ENCODE assay signal across 10 mouse cellular contexts in the genomic region with DNA sequence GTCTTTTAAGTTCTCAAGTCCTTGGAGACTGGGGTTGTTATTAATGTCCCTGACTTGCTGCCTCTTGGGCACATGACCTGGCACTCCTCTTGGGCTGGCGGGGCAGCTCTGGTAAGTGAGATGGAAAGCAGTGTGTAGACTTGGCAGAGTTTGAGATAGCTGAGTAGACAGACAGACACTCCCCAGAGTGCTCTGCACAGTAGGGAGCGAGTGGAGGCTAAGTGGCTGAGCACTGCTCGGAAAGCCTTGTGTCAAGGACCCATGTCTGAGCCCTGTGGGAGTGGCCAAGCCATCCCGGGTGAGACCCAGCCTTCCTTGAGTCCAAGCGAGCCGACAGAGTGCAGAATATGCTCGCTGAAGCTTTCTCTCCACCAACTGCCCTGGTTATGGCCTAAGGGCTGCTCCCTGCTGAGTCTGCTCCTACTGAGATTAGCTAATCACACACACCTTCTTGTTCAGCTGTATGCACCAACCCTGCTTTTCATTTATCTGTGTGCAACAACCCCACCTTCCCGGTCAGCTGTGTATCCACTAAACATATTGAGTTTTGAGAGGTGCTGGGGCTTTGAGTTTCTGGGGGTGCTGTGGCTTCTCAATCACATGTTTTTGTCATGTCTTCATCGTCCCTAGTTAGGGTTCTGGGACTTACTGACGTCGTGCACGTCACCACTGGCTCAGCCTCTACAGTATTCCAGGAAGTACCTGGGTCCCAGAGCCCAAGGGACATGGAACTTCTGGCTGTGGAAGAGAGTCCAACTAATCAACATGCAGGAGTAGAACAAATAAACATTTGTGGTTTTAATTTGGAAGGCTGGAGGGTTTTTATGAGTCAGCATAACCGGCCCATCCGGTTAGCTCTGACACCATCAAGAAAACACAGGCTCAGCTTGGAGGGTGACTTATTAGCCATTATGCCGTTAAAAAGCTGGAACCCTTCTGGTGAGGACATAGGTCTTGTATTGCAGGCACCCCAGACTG. TPM values are rescaled to one million over a fixed set of nuclear protein-coding genes. Genes with fewer than 3 reads are reported as not detected.
DNase-seq lines count a peak whose midpoint lies in the region; ATAC-seq lines count a peak whose summit lies in the region.
"Had no signal": no experiment of that assay in that cellular context is flagged by ENCODE, and none has a peak within 500 bp of the region (broad histone marks: within the 10 kb centered on the region; RNA-seq: fewer than 3 reads in every experiment).

No protein-coding gene starts in this region.

- H3K36me3 ChIP-seq in forebrain, embryonic 10.5 days (replicated peaks), result no peaks in the 10 kb centered on the region
- H3K36me3 ChIP-seq in forebrain, embryonic 16.5 days (ENCODE audit: control insufficient read depth, insufficient read depth), result no peaks in the 10 kb centered on the region
- H3K36me3 ChIP-seq in intestine, embryonic 16.5 days (ENCODE audit: control insufficient read depth, insufficient read depth, low read length), result no peaks in the 10 kb centered on the region
- H3K36me3 ChIP-seq in lung, embryonic 16.5 days (ENCODE audit: control insufficient read depth, insufficient read depth, low read length), result no peaks in the 10 kb centered on the region

- H3K27me3 ChIP-seq in forebrain, embryonic 10.5 days (ENCODE audit: poor library complexity, severe bottlenecking), result no peaks in the 10 kb centered on the region
- H3K27me3 ChIP-seq in forebrain, embryonic 16.5 days (replicated peaks; ENCODE audit: control insufficient read depth, insufficient read depth, low read length), result no peaks in the 10 kb centered on the region
- no peaks in the 10 kb centered on the region for H3K27me3 ChIP-seq in intestine, embryonic 16.5 days (replicated peaks; ENCODE audit: control insufficient read depth, insufficient read depth, low read length)
- no peaks in the 10 kb centered on the region for H3K27me3 ChIP-seq in lung, embryonic 16.5 days (ENCODE audit: control insufficient read depth, insufficient read depth, low read depth, low read length)

- no peak overlapping the region for H3K4me2 ChIP-seq in forebrain, embryonic 16.5 days (ENCODE audit: low read length)
- H3K4me2 ChIP-seq in intestine, embryonic 16.5 days (ENCODE audit: low read depth, low read length), result no peak overlapping the region
- H3K4me2 ChIP-seq in lung, embryonic 16.5 days (ENCODE audit: low read depth, low read length), result no peak overlapping the region

- 0 out of 2 replicates have a peak overlapping the region, but pooled peaks have one; percentile 26 for H3K27ac ChIP-seq in forebrain, embryonic 10.5 days
- H3K27ac ChIP-seq in forebrain, embryonic 16.5 days (ENCODE audit: low read length), result no peak overlapping the region
- H3K27ac ChIP-seq in intestine, embryonic 16.5 days (ENCODE audit: low read length), result peak overlapping the region; percentile 67
- no peak overlapping the region for H3K27ac ChIP-seq in lung, embryonic 16.5 days (ENCODE audit: low read length)

- H3K9me3 ChIP-seq in forebrain, embryonic 10.5 days, result no peaks in the 10 kb centered on the region
- no peaks in the 10 kb centered on the region for H3K9me3 ChIP-seq in forebrain, embryonic 16.5 days (ENCODE audit: control insufficient read depth, low read length)
- no peaks in the 10 kb centered on the region for H3K9me3 ChIP-seq in intestine, embryonic 16.5 days (ENCODE audit: control insufficient read depth, low read length)
- no peaks in the 10 kb centered on the region for H3K9me3 ChIP-seq in lung, embryonic 16.5 days (ENCODE audit: control insufficient read depth, low read length)

- WGBS in forebrain, embryonic 10.5 days, result 72% methylated on average over 15 of the region's 15 CpGs
- 73% methylated on average over 15 of the region's 15 CpGs for WGBS in forebrain, embryonic 16.5 days
- 67% methylated on average over 15 of the region's 15 CpGs for WGBS in intestine, embryonic 16.5 days
- 47% methylated on average over 15 of the region's 15 CpGs for WGBS in lung, embryonic 16.5 days

- H3K4me3 ChIP-seq in forebrain, embryonic 10.5 days, result no peak overlapping the region
- no peak overlapping the region for H3K4me3 ChIP-seq in forebrain, embryonic 16.5 days (replicated peaks; ENCODE audit: low read length)
- H3K4me3 ChIP-seq in intestine, embryonic 16.5 days (ENCODE audit: low read length), result no peak overlapping the region
- H3K4me3 ChIP-seq in lung, embryonic 16.5 days (ENCODE audit: low read length), result no peak overlapping the region

- no peak for ATAC-seq in forebrain, embryonic 16.5 days
- peak; percentile 73 for ATAC-seq in intestine, embryonic 16.5 days
- peak; percentile 71 for ATAC-seq in lung, embryonic 16.5 days (ENCODE audit: low read depth)
- no peak for ATAC-seq in monocyte, adult 5-6 weeks (replicated peaks; ENCODE audit: insufficient number of reproducible peaks, low FRiP score, low TSS enrichment, poor library complexity, severe bottlenecking)

- peaks cover 29% of the 10 kb centered on the region for H3K4me1 ChIP-seq in forebrain, embryonic 10.5 days
- H3K4me1 ChIP-seq in forebrain, embryonic 16.5 days (replicated peaks; ENCODE audit: control insufficient read depth, insufficient read depth, low read length), result no peaks in the 10 kb centered on the region
- peaks cover 16% of the 10 kb centered on the region; the same call in 1 of the 2 replicates for H3K4me1 ChIP-seq in intestine, embryonic 16.5 days (ENCODE audit: control insufficient read depth, insufficient read depth, low read length)
- H3K4me1 ChIP-seq in lung, embryonic 16.5 days (replicated peaks; ENCODE audit: control insufficient read depth, insufficient read depth, low read length), result peaks cover 3% of the 10 kb centered on the region; the same call in 1 of the 2 replicates

- no peak overlapping the region for H3K9ac ChIP-seq in forebrain, embryonic 16.5 days (replicated peaks; ENCODE audit: low read depth, low read length)
- H3K9ac ChIP-seq in intestine, embryonic 16.5 days (ENCODE audit: low read depth, low read length), result no peak overlapping the region
- no peak overlapping the region for H3K9ac ChIP-seq in lung, embryonic 16.5 days (ENCODE audit: low read length)

- no peak for DNase-seq in forebrain, embryonic 10.5 days (ENCODE audit: extremely low spot score, low spot score)
- DNase-seq in adrenal gland, postnatal 14 days, result peak; percentile 69
- no peak for DNase-seq in B cell, adult 2 months
- DNase-seq in thymus, postnatal 25 days, result no peak

RNA-seq across cellular contexts. Expression of a gene that starts 16.0 kb away (rescaled TPM):
- polyA plus RNA-seq in forebrain, embryonic 10.5 days (2016; fragmentation: Nextera tagmentation; extraction: Ambion mirVana), result 8.9 and 11.1 TPM in 2 replicates
- polyA plus RNA-seq in forebrain, embryonic 16.5 days (2015; fragmentation: Nextera tagmentation; extraction: Ambion mirVana), result 15.1 and 23.8 TPM in 2 replicates
- 16.2 and 19.2 TPM in 2 replicates for total RNA-seq in adrenal gland, postnatal 14 days (2021)
- polyA plus RNA-seq in intestine, embryonic 16.5 days (2015; fragmentation: Nextera tagmentation; extraction: Ambion mirVana), result 34.7 and 47.2 TPM in 2 replicates
- polyA plus RNA-seq in lung, embryonic 16.5 days (2015; fragmentation: Nextera tagmentation; extraction: Ambion mirVana), result 7.7 and 9.3 TPM in 2 replicates
- not detected in 3 replicates for total RNA-seq in monocyte, adult 5-6 weeks (2017)
- total RNA-seq: neutrophil, adult 5-6 weeks had no signal

RNA-seq across cellular contexts. Expression of a gene that starts 22.4 kb away (rescaled TPM):
- polyA plus RNA-seq in forebrain, embryonic 10.5 days (2016; fragmentation: Nextera tagmentation; extraction: Ambion mirVana), result not detected in 2 replicates
- 0.77 TPM in 1 of 2 replicates, not detected in the other for polyA plus RNA-seq in forebrain, embryonic 16.5 days (2015; fragmentation: Nextera tagmentation; extraction: Ambion mirVana)
- total RNA-seq in adrenal gland, postnatal 14 days (2021), result 1.1 TPM in 1 of 2 replicates, not detected in the other
- polyA plus RNA-seq in intestine, embryonic 16.5 days (2015; fragmentation: Nextera tagmentation; extraction: Ambion mirVana), result 0.29 and 1.3 TPM in 2 replicates
- polyA plus RNA-seq in lung, embryonic 16.5 days (2015; fragmentation: Nextera tagmentation; extraction: Ambion mirVana), result 0.62 TPM in 1 of 2 replicates, not detected in the other
- not detected in 3 replicates for total RNA-seq in monocyte, adult 5-6 weeks (2017)
- total RNA-seq: heart, postnatal 10 days; neutrophil, adult 5-6 weeks had no signal

RNA-seq across cellular contexts. Expression of a gene that starts 42.4 kb away (rescaled TPM):
- not detected in 2 replicates for polyA plus RNA-seq in forebrain, embryonic 10.5 days (2016; fragmentation: Nextera tagmentation; extraction: Ambion mirVana)
- not detected in 2 replicates for polyA plus RNA-seq in forebrain, embryonic 16.5 days (2015; fragmentation: Nextera tagmentation; extraction: Ambion mirVana)
- total RNA-seq in adrenal gland, postnatal 14 days (2021), result 0.37 and 2.3 TPM in 2 replicates
- polyA plus RNA-seq in intestine, embryonic 16.5 days (2015; fragmentation: Nextera tagmentation; extraction: Ambion mirVana), result 0.10 TPM in 1 of 2 replicates, not detected in the other
- not detected in 2 replicates for polyA plus RNA-seq in lung, embryonic 16.5 days (2015; fragmentation: Nextera tagmentation; extraction: Ambion mirVana)
- total RNA-seq in monocyte, adult 5-6 weeks (2017), result 0.11 to 0.87 TPM (median 0.57 TPM) in 3 replicates
- total RNA-seq: heart, postnatal 10 days; neutrophil, adult 5-6 weeks had no signal

RNA-seq across cellular contexts. Expression of a gene that starts 50.3 kb away (rescaled TPM):
- 51.1 and 56.6 TPM in 2 replicates for polyA plus RNA-seq in forebrain, embryonic 10.5 days (2016; fragmentation: Nextera tagmentation; extraction: Ambion mirVana)
- 56.8 and 60.7 TPM in 2 replicates for polyA plus RNA-seq in forebrain, embryonic 16.5 days (2015; fragmentation: Nextera tagmentation; extraction: Ambion mirVana)
- 269 and 282 TPM in 2 replicates for total RNA-seq in adrenal gland, postnatal 14 days (2021)
- 142 and 145 TPM in 2 replicates for polyA plus RNA-seq in intestine, embryonic 16.5 days (2015; fragmentation: Nextera tagmentation; extraction: Ambion mirVana)
- polyA plus RNA-seq in lung, embryonic 16.5 days (2015; fragmentation: Nextera tagmentation; extraction: Ambion mirVana), result 69.1 and 69.7 TPM in 2 replicates
- 23.0 to 27.5 TPM (median 25.1 TPM) in 3 replicates for total RNA-seq in monocyte, adult 5-6 weeks (2017)

RNA-seq across cellular contexts. Expression of a gene that starts 50.3 kb away (rescaled TPM):
- 178 and 180 TPM in 2 replicates for polyA plus RNA-seq in forebrain, embryonic 10.5 days (2016; fragmentation: Nextera tagmentation; extraction: Ambion mirVana)
- polyA plus RNA-seq in forebrain, embryonic 16.5 days (2015; fragmentation: Nextera tagmentation; extraction: Ambion mirVana), result 119 and 148 TPM in 2 replicates
- total RNA-seq in adrenal gland, postnatal 14 days (2021), result 107 and 122 TPM in 2 replicates
- 79.1 and 90.1 TPM in 2 replicates for polyA plus RNA-seq in intestine, embryonic 16.5 days (2015; fragmentation: Nextera tagmentation; extraction: Ambion mirVana)
- polyA plus RNA-seq in lung, embryonic 16.5 days (2015; fragmentation: Nextera tagmentation; extraction: Ambion mirVana), result 91.2 and 91.9 TPM in 2 replicates
- total RNA-seq in monocyte, adult 5-6 weeks (2017), result 17.0 to 23.7 TPM (median 17.3 TPM) in 3 replicates

Comparison
In these comparisons a context has a peak if more than half of its experiments do, and no peak if none do; other contexts are left out.
1. H3K27ac ChIP-seq: peak in forebrain, embryonic 10.5 days (single experiment) and intestine, embryonic 16.5 days (single experiment); none in forebrain, embryonic 16.5 days (single experiment) and lung, embryonic 16.5 days (single experiment).
2. ATAC-seq: peak in intestine, embryonic 16.5 days (single experiment) and lung, embryonic 16.5 days (single experiment); none in forebrain, embryonic 16.5 days (single experiment) and monocyte, adult 5-6 weeks (single experiment).